Comparison of ENCODE assay signal across 19 mouse cellular contexts in genomic region chr13:28942926-28943325, GRCm38 (mm10). TPM values are rescaled to one million over a fixed set of nuclear protein-coding genes. Genes with fewer than 3 reads are reported as not detected.
DNase-seq lines count a peak whose midpoint lies in the region; ATAC-seq and TF ChIP-seq lines count a peak whose summit lies in the region.
"Had no signal": no experiment of that assay in that cellular context is flagged by ENCODE, and none has a peak within 500 bp of the region (broad histone marks: within the 10 kb centered on the region; RNA-seq: fewer than 3 reads in every experiment).

No protein-coding gene starts in this region.

- H3K4me1 ChIP-seq in thymus, adult 2 months (replicated peaks; ENCODE audit: control insufficient read depth, insufficient read depth, low read length): peaks cover 30% of the 10 kb centered on the region

- no peak overlapping the region for H3K4me3 ChIP-seq in thymus, adult 2 months (ENCODE audit: control insufficient read depth, insufficient read depth, low read length)
- H3K4me3 ChIP-seq: hindbrain, embryonic 13.5 days; intestine, embryonic 15.5 days had no signal

- DNase-seq in thymus, adult 2 months: no peak
- DNase-seq in thymus, adult 18-20 months: no peak
- DNase-seq in thymus, postnatal 4 days: peak; percentile 23
- no peak for DNase-seq in gastrocnemius, postnatal 25 days
- DNase-seq in adrenal gland, adult (ENCODE audit: inconsistent age in 2 of 2, low spot score in 1 of 2): no peak
- DNase-seq: adrenal gland, postnatal 10 days; B cell, adult 2 months; cerebellum, adult 11 months; cerebellum, adult 8-10 months; cerebellum, postnatal 14 days; gastrocnemius, postnatal 10 days; heart, postnatal 10 days; heart, postnatal 4 days had no signal

- no peak for TF ChIP-seq CTCF in thymus, adult 2 months (IDR thresholded peaks at IDR 0.05; ENCODE audit: borderline replicate concordance, control insufficient read depth, extremely low read depth, insufficient read depth, low read length, poor library complexity)

- H3K27me3 ChIP-seq in thymus, adult 2 months (ENCODE audit: control insufficient read depth, insufficient read depth, low read length): no peaks in the 10 kb centered on the region
- H3K27me3 ChIP-seq: hindbrain, embryonic 13.5 days; intestine, embryonic 15.5 days had no signal

- ATAC-seq in common myeloid progenitor, adult 5-6 weeks (replicated peaks; ENCODE audit: low read depth, poor library complexity, severe bottlenecking): peak; percentile 58
- ATAC-seq in hematopoietic stem cell, adult 5-6 weeks (replicated peaks in 1 of 2; ENCODE audit: insufficient read depth in 1 of 2, low FRiP score in 2 of 2, low TSS enrichment in 1 of 2, low read depth in 1 of 2, poor library complexity in 2 of 2, severe bottlenecking in 2 of 2): peak; percentile 54 to 62
- ATAC-seq: CD4-positive, CD25-positive, alpha-beta regulatory T cell, adult 4 months; intestine, embryonic 15.5 days had no signal

- no peaks in the 10 kb centered on the region for H3K36me3 ChIP-seq in thymus, adult 2 months (ENCODE audit: control insufficient read depth, insufficient read depth, low read length)
- H3K36me3 ChIP-seq: G1E; hindbrain, embryonic 13.5 days; intestine, embryonic 15.5 days had no signal

- H3K27ac ChIP-seq in thymus, adult 2 months (ENCODE audit: control insufficient read depth, insufficient read depth, low read length): peak overlapping the region; percentile 60
- H3K27ac ChIP-seq: intestine, embryonic 15.5 days had no signal

- no peak for TF ChIP-seq POLR2A in thymus, adult 2 months (IDR thresholded peaks at IDR 0.05; ENCODE audit: control insufficient read depth, extremely low read depth, insufficient read depth, low read length, poor library complexity)

- 14% methylated on average over 4 of the region's 4 CpGs for whole genome bisulfite sequencing in thymus, adult 2 months

RNA-seq across cellular contexts. Expression of gene Sox4, which starts 10.6 kb away (rescaled TPM):
- 137 and 191 TPM in 2 replicates for polyA plus RNA-seq in thymus, adult 2 months (2012; rRNA removed)
- total RNA-seq in common myeloid progenitor, adult 5-6 weeks (2017): 95.6 and 118 TPM in 2 replicates
- 150 and 177 TPM in 2 replicates for total RNA-seq in hematopoietic stem cell, adult 5-6 weeks (2017)
- 1 to 10 TPM; 4.8 to 5.3 TPM for total RNA-seq in gastrocnemius, postnatal 25 days (2021)

Comparison
In these comparisons a context has a peak if more than half of its experiments do, and no peak if none do; other contexts are left out.
1. RNA of gene Sox4, which starts 10.6 kb away (total RNA-seq): 150 to 177 TPM in hematopoietic stem cell, adult 5-6 weeks and 95.6 to 118 TPM in common myeloid progenitor, adult 5-6 weeks; 4.8 to 5.3 TPM in gastrocnemius, postnatal 25 days; every median in the first group is over 10 times any median in the second.